Mouse (Mus musculus) neutrophil, adult 65 days (primary cell): ENCODE measurements around the gene Psmd12. TPM values are rescaled to one million over a fixed set of nuclear protein-coding genes. Genes with fewer than 3 reads are reported as not detected.

Experiments used
- total RNA-seq: library from RNA; stranded (reverse); gene quantifications from 2 replicates; pipeline ENCODE4 v1.2.4, GENCODE M21; 2023

The Psmd12 gene
- total RNA-seq = 28.4 and 31.8 TPM in 2 replicates

GRCm38 (mm10) chr11:107479053-107479861 is at the start of gene Psmd12:
TSS of gene Psmd12 (plus strand) at chr11:107479484.

DNA sequence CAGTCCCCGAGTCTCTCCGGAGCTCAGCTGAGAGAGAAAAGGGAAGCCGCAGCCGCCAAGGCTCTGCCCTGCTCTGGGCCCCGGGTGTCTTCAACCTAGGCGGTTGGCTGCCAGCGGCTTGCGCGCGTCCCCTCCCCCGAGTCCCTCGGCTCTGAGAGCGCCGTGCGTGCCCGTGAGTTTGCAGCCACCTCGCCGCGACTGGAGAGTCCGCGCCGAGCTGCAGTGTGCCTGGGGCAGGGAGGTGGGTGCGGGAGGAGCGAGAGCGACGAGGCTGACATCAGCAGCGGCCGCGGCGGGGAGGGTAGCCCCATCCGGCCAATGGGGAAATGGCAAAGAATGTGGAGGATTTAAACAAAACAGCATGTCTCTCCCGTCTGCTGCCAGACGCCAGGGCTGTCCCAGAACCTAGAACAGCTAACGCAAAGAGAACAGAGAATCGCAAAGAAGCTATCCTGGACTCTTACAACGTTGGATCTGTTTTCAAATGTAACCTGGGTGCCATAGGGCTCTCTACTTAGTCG is 8.7 kb upstream of the Psmd12 start, which contains the start of gene Pitpnc1:
Gene Pitpnc1 (minus strand): TSS at position 179 of the 521 bp plus-strand sequence.

GRCm38 (mm10) chr11:107547351-107548203 is 68.3 kb downstream of the Psmd12 start, which contains the start of gene Helz:
TSS of gene Helz (plus strand) at chr11:107547930.

Other genes starting within 250 kb of the Psmd12 start
- gene Pitpnc1, start 8.8 kb upstream of the Psmd12 start, total RNA-seq = 36.2 and 50.1 TPM in 2 replicates
- gene Helz, start 68.4 kb downstream of the Psmd12 start, total RNA-seq = 25.2 and 35.4 TPM in 2 replicates
- gene Cacng1, start 237.0 kb downstream of the Psmd12 start, total RNA-seq = not detected in 2 replicates